Mouse (Mus musculus) ES-E14 (cell line): ENCODE data around the gene Polr1d. TPM values are rescaled to one million over a fixed set of nuclear protein-coding genes. Genes with fewer than 3 reads are reported as not detected.

Experiments
- DNase-seq: peaks from one replicate; pipeline ENCODE4 v3.0.0-alpha.2; 2013; ENCODE audit warnings: low read depth, low spot score
- H3K27ac ChIP-seq: 2 replicates; pipeline ENCODE4 v1.5.1; 2012; ENCODE audit warnings: low read depth, mild to moderate bottlenecking, low read length, moderate library complexity, mixed read lengths; ENCODE audit not compliant: poor library complexity, insufficient read depth, severe bottlenecking
- H3K36me3 ChIP-seq: 2 replicates; pipeline ENCODE4 v1.6.1; 2012; ENCODE audit warnings: mild to moderate bottlenecking, low read length, moderate library complexity, mixed read lengths; ENCODE audit not compliant: control insufficient read depth, poor library complexity, insufficient read depth, severe bottlenecking
- H3K4me1 ChIP-seq, 2 experiments: fragments of 150-350 bp in 1 of 2; sonication (generic) in 1 of 2; 2 replicates each; pipeline ENCODE4 v1.6.1; 2012; ENCODE audit warnings: low read length in 2 of 2, mild to moderate bottlenecking in 1 of 2, mixed read lengths in 1 of 2; ENCODE audit not compliant: control insufficient read depth in 2 of 2, insufficient read depth in 2 of 2, poor library complexity in 1 of 2
- H3K4me3 ChIP-seq, 2 experiments: fragments of 150-350 bp in 1 of 2; sonication (generic) in 1 of 2; 2 replicates each; pipeline ENCODE4 v1.5.1; 2012; ENCODE audit warnings: low read length in 2 of 2, low read depth in 1 of 2, mild to moderate bottlenecking in 1 of 2, mixed read lengths in 1 of 2; ENCODE audit not compliant: insufficient read depth in 1 of 2, poor library complexity in 1 of 2, severe bottlenecking in 1 of 2
- H3K9ac ChIP-seq: 2 replicates; pipeline ENCODE4 v1.6.1; 2012; ENCODE audit warnings: low read depth, mild to moderate bottlenecking, low read length, mixed read lengths; ENCODE audit not compliant: poor library complexity, insufficient read depth, severe bottlenecking
- H3K9me3 ChIP-seq: fragments of 150-350 bp; sonication (generic); 2 replicates; pipeline ENCODE4 v1.6.1; 2012; ENCODE audit warnings: low read depth, mild to moderate bottlenecking, low read length; ENCODE audit not compliant: control insufficient read depth, insufficient read depth
- CHD2 ChIP-seq: IDR thresholded peaks from 2 replicates; pipeline ENCODE4 v1.6.1; 2014; ENCODE audit warnings: mild to moderate bottlenecking, low read depth, low read length, inconsistent platforms
- HCFC1 ChIP-seq: IDR thresholded peaks from 2 replicates; pipeline ENCODE4 v1.6.1; 2012; ENCODE audit warnings: low read length, inconsistent platforms, borderline replicate concordance; ENCODE audit not compliant: insufficient read depth
- MAFK ChIP-seq: IDR thresholded peaks from 2 replicates; pipeline ENCODE4 v1.6.1; 2014; ENCODE audit warnings: mild to moderate bottlenecking, low read depth, low read length, inconsistent platforms; ENCODE audit not compliant: insufficient read depth
- ZC3H11A ChIP-seq: IDR thresholded peaks from 2 replicates; pipeline ENCODE4 v1.6.1; 2012; ENCODE audit warnings: low read depth, mild to moderate bottlenecking, inconsistent platforms, low read length, borderline replicate concordance
- ZNF384 ChIP-seq: IDR thresholded peaks from 2 replicates; pipeline ENCODE4 v1.6.1; 2012; ENCODE audit warnings: low read depth, low read length, inconsistent platforms
- in situ Hi-C, 2 experiments: fragments of 600-800 bp; cut with MboI; formaldehyde crosslinking; loops; one replicate each; pipeline ENCODE4 v1.15.1; 2025; ENCODE audit warnings: low sequenced_read_pairs in 2 of 2, inconsistent platforms in 1 of 2; ENCODE audit not compliant: unreplicated experiment in 2 of 2
- total RNA-seq: library from RNA; depleted of rRNA; stranded (reverse); fragments of 300-350 nt; gene quantifications from 2 replicates; pipeline ENCODE4 v1.2.3, GENCODE M21; 2012

Gene Polr1d
- total RNA-seq, 1 experiment, result 160 TPM

- TF ChIP-seq ZNF384 (no peak), CHD2 (no peak), ZC3H11A (no peak), MAFK (no peak), HCFC1 (no peak)
Observed at GRCm38 (mm10) chr5:147125542-147126185, 48.8 kb downstream of the Polr1d start.

GRCm38 (mm10) chr5:147127860-147128259 is 51.0 kb downstream of the Polr1d start:
- Histone ChIP-seq H3K9me3 (no peaks in the 10 kb centered on the region), H3K27ac (no peak overlapping the region), H3K4me1 (no peaks in the 10 kb centered on the region), H3K4me3 (no peak overlapping the region), H3K9ac (no peak overlapping the region), H3K36me3 (no peaks in the 10 kb centered on the region)
- in situ Hi-C loops, result no loop called here
- no peak for DNase-seq
- TF ChIP-seq ZC3H11A (no peak), MAFK (no peak), ZNF384 (no peak), CHD2 (no peak), HCFC1 (no peak)

More at GRCm38 (mm10) chr5:147125542-147126185, 48.8 kb downstream of the Polr1d start:
- Histone ChIP-seq H3K27ac (no peak overlapping the region), H3K9me3 (no peaks in the 10 kb centered on the region), H3K9ac (no peak overlapping the region), H3K4me1 (no peaks in the 10 kb centered on the region), H3K4me3 (no peak overlapping the region), H3K36me3 (no peaks in the 10 kb centered on the region)
- DNase-seq, result no peak
- in situ Hi-C loops, result no loop called here

- in situ Hi-C loops, result no loop called here
- Histone ChIP-seq H3K4me3 (no peak overlapping the region), H3K9me3 (no peaks in the 10 kb centered on the region), H3K4me1 (peaks cover 0 to 3% of the 10 kb centered on the region in 2 experiments; a peak in 1 of 4 replicates), H3K27ac (no peak overlapping the region), H3K9ac (no peak overlapping the region), H3K36me3 (no peaks in the 10 kb centered on the region)
- no peak for TF ChIP-seq CHD2
- TF ChIP-seq ZC3H11A, result no peak
- TF ChIP-seq HCFC1, result no peak
- TF ChIP-seq MAFK, result no peak
- TF ChIP-seq ZNF384, result no peak
- no peak for DNase-seq
Observed at GRCm38 (mm10) chr5:147129484-147129883, 52.6 kb downstream of the Polr1d start.

GRCm38 (mm10) chr5:147131912-147132311 is 55.1 kb downstream of the Polr1d start:
- peaks cover 0 to 5% of the 10 kb centered on the region in 2 experiments; a peak in 1 of 4 replicates for H3K4me1 ChIP-seq
- H3K9me3 ChIP-seq, result no peaks in the 10 kb centered on the region
- in situ Hi-C loops, result no loop called here
- no peak overlapping the region for H3K9ac ChIP-seq
- H3K36me3 ChIP-seq, result no peaks in the 10 kb centered on the region
- no peak for DNase-seq
- H3K27ac ChIP-seq, result no peak overlapping the region
- TF ChIP-seq MAFK, result no peak
- H3K4me3 ChIP-seq, result no peak overlapping the region

GRCm38 (mm10) chr5:147133662-147134061 is 56.8 kb downstream of the Polr1d start:
- in situ Hi-C loops, result no loop called here

More at GRCm38 (mm10) chr5:147133662-147134061, 56.8 kb downstream of the Polr1d start:
- no peak overlapping the region for H3K27ac ChIP-seq
- no peak for TF ChIP-seq MAFK
- no peak for TF ChIP-seq HCFC1
- no peak for TF ChIP-seq ZNF384
- no peak for TF ChIP-seq ZC3H11A
- TF ChIP-seq CHD2, result no peak
- peaks cover 0 to 5% of the 10 kb centered on the region in 2 experiments; a peak in 1 of 4 replicates for H3K4me1 ChIP-seq
- no peaks in the 10 kb centered on the region for H3K36me3 ChIP-seq
- DNase-seq, result no peak
- no peaks in the 10 kb centered on the region for H3K9me3 ChIP-seq
- H3K9ac ChIP-seq, result 0 out of 2 replicates have a peak overlapping the region, but pooled peaks have one; percentile 57
- peak overlapping the region in 1 of 2 experiments; percentile 43; a peak in 1 of 4 replicates for H3K4me3 ChIP-seq
